Mouse (Mus musculus) forebrain, embryonic 13.5 days (tissue): ENCODE measurements at regions not wholly inside any gene's neighbourhood (a gene's known extent, or its start where the extent isn't known, plus 50 kb on each side); places are given as distances from the start of the nearest gene placed in this dataset.

Experiments used
- ATAC-seq: fragments of 200-750 bp; cut with Nextera tagmentation; 2 replicates; pipeline ENCODE4 v1.8.0; 2017
- H3K27ac ChIP-seq: fragments of 300-500 bp; sonication (generic); 2 replicates; pipeline ENCODE4 v1.5.1; 2015; ENCODE audit warnings: inconsistent platforms, mild to moderate bottlenecking, moderate library complexity
- H3K27me3 ChIP-seq: fragments of 300-500 bp; sonication (generic); 2 replicates; pipeline ENCODE4 v1.6.1; 2015; ENCODE audit warnings: mild to moderate bottlenecking, inconsistent platforms
- H3K36me3 ChIP-seq: fragments of 300-500 bp; sonication (generic); 2 replicates; pipeline ENCODE4 v1.6.1; 2015; ENCODE audit warnings: mild to moderate bottlenecking, inconsistent platforms; ENCODE audit not compliant: poor library complexity, severe bottlenecking
- H3K4me1 ChIP-seq: fragments of 300-500 bp; sonication (generic); 2 replicates; pipeline ENCODE4 v1.6.1; 2015; ENCODE audit warnings: inconsistent platforms
- H3K4me2 ChIP-seq: fragments of 300-500 bp; sonication (generic); 2 replicates; pipeline ENCODE4 v1.6.1; 2015; ENCODE audit warnings: inconsistent platforms, mild to moderate bottlenecking, moderate library complexity
- H3K4me3 ChIP-seq: fragments of 300-500 bp; sonication (generic); 2 replicates; pipeline ENCODE4 v1.5.1; 2015; ENCODE audit warnings: mild to moderate bottlenecking, inconsistent platforms
- H3K9ac ChIP-seq: fragments of 300-500 bp; sonication (generic); 2 replicates; pipeline ENCODE4 v1.6.1; 2015; ENCODE audit warnings: mild to moderate bottlenecking, inconsistent platforms
- H3K9me3 ChIP-seq: fragments of 300-500 bp; sonication (generic); replicated peaks from 2 replicates; pipeline ENCODE4 v1.6.1; 2016; ENCODE audit warnings: inconsistent platforms
- WGBS: fragments of 180-500 bp; shearing (Covaris S2); methylation state at CpG from one replicate; pipeline ENCODE4 v1.1.7; 2015; 5-methylcytosine and 5-hydroxymethylcytosine counted together

DNA sequence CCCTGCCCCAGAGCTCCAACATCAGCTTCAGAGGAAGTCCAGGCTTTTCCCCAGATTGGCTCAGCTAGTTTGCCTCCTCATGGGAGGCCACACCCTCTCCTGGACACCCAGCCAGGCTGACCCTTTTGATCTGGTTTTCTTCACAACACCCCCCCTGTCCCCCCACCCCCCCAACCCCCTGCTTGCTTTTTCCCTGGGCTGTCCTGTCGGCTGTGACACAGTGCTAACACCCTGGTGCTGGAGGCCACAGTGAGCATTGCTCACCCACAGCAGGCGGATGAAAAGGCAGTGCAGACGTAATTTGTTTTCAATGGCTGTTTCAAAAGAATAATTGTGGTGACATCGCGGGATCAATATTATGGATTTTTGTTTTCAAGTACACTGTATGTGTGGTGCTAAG lies 333.8 kb upstream of the Zfp507 start:
- Histone ChIP-seq H3K36me3 (no peaks in the 10 kb centered on the region), H3K4me2 (no peak overlapping the region), H3K9ac (no peak overlapping the region), H3K9me3 (no peaks in the 10 kb centered on the region), H3K4me1 (peaks cover 35% of the 10 kb centered on the region), H3K27ac (no peak overlapping the region), H3K27me3 (no peaks in the 10 kb centered on the region), H3K4me3 (no peak overlapping the region)
- 32% methylated on average over 5 of the region's 5 CpGs for WGBS
- ATAC-seq = no peak

GRCm38 (mm10) chr7:36134557-36134956 lies 331.8 kb upstream of the Zfp507 start:
- Histone ChIP-seq H3K4me1 (peaks cover 37% of the 10 kb centered on the region), H3K9me3 (no peaks in the 10 kb centered on the region), H3K36me3 (no peaks in the 10 kb centered on the region), H3K27me3 (no peaks in the 10 kb centered on the region), H3K4me2 (no peak overlapping the region), H3K27ac (no peak overlapping the region), H3K4me3 (no peak overlapping the region), H3K9ac (no peak overlapping the region)
- 54% methylated on average over 4 of the region's 4 CpGs for WGBS
- no peak for ATAC-seq

DNA sequence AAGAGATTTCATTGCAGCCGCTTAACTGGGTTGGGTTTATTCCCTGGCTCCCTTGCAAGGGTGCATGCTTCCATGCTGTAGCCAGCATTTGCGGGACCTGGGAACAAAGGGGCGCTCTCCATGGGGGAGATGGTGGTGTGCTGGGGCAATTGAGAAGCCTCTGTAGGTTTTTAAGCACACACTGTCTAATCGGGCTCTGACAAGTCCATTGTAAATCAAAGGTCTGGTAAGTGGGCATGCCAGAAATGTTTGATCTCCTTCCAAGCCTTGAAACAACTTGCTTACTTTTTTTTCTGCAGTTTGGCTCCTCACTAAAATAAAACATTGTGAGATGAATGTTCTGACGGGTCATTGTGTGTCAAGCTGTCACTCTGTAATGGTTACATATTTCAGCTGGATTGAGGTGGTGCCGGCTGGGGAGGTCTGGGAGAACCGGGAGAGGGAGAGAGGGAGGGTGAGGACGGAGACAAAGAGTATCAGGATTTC lies 330.9 kb upstream of the Zfp507 start:
- Histone ChIP-seq H3K9me3 (no peaks in the 10 kb centered on the region), H3K27ac (peak overlapping the region; percentile 37; the same call in 1 of the 2 replicates), H3K27me3 (no peaks in the 10 kb centered on the region), H3K4me3 (no peak overlapping the region), H3K4me1 (peaks cover 44% of the 10 kb centered on the region), H3K36me3 (no peaks in the 10 kb centered on the region), H3K4me2 (peak overlapping the region; percentile 25), H3K9ac (no peak overlapping the region)
- ATAC-seq = peak; percentile 89
- WGBS = 4% methylated on average over 8 of the region's 8 CpGs

DNA sequence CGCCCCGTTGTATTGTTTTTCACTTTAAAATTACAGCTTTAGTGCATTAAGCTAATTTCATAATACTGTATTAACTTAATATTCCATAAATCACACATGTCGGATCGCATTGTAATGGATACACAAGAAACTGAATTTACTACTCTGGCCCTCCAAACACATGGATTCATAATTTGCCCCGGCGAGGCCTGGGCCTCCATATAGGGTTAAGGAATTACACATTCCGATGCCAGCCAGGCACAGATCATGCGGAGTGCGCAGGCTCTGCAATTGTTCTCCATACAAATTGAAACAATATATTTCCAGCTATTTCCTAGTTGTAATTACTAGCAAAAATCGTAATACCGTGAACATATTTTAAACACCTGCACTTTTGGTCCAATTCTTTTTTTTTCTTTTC lies 330.2 kb upstream of the Zfp507 start:
- Histone ChIP-seq H3K4me3 (no peak overlapping the region), H3K4me2 (no peak overlapping the region), H3K27ac (no peak overlapping the region), H3K9me3 (no peaks in the 10 kb centered on the region), H3K4me1 (peaks cover 44% of the 10 kb centered on the region), H3K27me3 (no peaks in the 10 kb centered on the region), H3K36me3 (no peaks in the 10 kb centered on the region), H3K9ac (no peak overlapping the region)
- WGBS = 57% methylated on average over 11 of the region's 11 CpGs
- ATAC-seq = no peak

DNA sequence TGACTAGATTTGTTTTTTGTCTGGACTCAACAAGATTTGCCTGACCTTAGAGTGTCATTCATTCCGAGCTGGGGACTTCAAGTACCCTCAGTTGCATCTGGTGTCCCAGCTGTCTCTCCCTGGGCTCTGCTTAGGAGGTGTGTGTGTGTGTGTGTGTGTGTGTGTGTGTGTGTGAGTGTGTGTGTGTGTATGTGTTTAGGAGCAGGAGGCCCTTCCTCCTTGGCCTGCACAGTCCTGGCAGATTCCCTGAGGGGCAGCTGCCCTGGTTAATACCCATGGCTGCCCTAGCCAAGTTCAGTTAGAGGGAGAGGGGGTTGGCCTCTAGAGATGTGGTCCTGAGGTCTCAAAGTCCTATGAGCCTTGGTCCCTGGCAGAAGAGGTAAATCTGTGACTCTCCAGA lies 329.8 kb upstream of the Zfp507 start:
- Histone ChIP-seq H3K9me3 (no peaks in the 10 kb centered on the region), H3K36me3 (no peaks in the 10 kb centered on the region), H3K4me3 (no peak overlapping the region), H3K4me1 (peaks cover 44% of the 10 kb centered on the region), H3K4me2 (no peak overlapping the region), H3K27me3 (no peaks in the 10 kb centered on the region), H3K9ac (no peak overlapping the region), H3K27ac (no peak overlapping the region)
- ATAC-seq = peak; percentile 39; the same call in 1 of the 2 replicates
- 50% methylated on average over 1 of the region's 1 CpGs for WGBS

DNA sequence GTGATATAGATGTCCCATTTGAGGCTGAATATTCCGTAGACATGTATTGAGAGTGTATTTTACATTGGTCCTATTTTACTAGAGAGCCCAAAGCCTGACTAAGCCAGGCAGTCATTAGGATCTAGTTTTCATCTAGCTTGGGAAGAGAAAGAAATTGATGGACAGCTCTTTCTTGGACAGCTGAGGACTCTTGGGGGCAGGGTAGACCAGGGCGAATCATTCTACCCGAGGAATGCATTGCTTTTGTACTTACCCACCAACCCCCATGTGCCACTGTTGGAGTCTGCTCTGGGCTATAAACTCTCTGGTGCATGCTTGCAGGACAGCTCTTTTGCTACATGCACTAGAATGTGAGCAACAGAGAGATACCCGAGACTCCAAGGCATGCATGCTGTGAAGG lies 294.3 kb upstream of the Zfp507 start:
- no peaks in the 10 kb centered on the region for H3K4me1 ChIP-seq
- H3K9me3 ChIP-seq = 0 out of 2 replicates have a peak, but pooled peaks cover 2% of the 10 kb centered on the region
- H3K4me2 ChIP-seq = no peak overlapping the region
- WGBS = 81% methylated on average over 4 of the region's 4 CpGs
- ATAC-seq = no peak
- H3K27ac ChIP-seq = no peak overlapping the region
- H3K4me3 ChIP-seq = no peak overlapping the region
- no peaks in the 10 kb centered on the region for H3K27me3 ChIP-seq
- no peak overlapping the region for H3K9ac ChIP-seq
- no peaks in the 10 kb centered on the region for H3K36me3 ChIP-seq

- Histone ChIP-seq H3K4me1 (no peaks in the 10 kb centered on the region), H3K27me3 (no peaks in the 10 kb centered on the region), H3K4me2 (no peak overlapping the region), H3K9me3 (0 out of 2 replicates have a peak, but pooled peaks cover 2% of the 10 kb centered on the region), H3K27ac (no peak overlapping the region), H3K9ac (no peak overlapping the region), H3K36me3 (no peaks in the 10 kb centered on the region), H3K4me3 (no peak overlapping the region)
- WGBS = 82% methylated on average over 20 of the region's 20 CpGs
- no peak for ATAC-seq
Observed at GRCm38 (mm10) chr7:36095258-36096130, 292.7 kb upstream of the Zfp507 start.

DNA sequence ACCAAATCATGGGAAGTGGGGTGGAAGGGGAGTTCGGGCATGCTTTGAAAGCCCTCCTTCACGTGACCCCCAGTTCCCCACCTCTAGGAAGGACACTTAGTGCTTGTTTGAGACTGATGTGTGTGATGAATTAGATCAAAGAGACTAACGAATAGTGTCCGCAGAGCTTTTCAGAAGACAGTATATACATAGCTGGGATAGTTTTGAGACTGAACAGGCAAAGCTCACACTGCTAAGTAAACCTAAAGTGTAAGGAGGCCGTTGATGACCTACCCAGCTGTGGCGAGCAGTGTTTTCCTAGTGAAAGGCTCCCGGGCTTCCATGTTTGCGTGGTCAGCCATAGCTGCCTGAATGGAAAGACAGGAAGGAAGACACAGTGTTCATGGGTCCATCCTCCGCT lies 288.3 kb upstream of the Zfp507 start:
- WGBS = 81% methylated on average over 9 of the region's 9 CpGs
- Histone ChIP-seq H3K9ac (no peak overlapping the region), H3K36me3 (no peaks in the 10 kb centered on the region), H3K4me1 (no peaks in the 10 kb centered on the region), H3K4me3 (no peak overlapping the region), H3K27ac (no peak overlapping the region), H3K27me3 (no peaks in the 10 kb centered on the region; the same call in 1 of the 2 replicates), H3K4me2 (no peak overlapping the region), H3K9me3 (0 out of 2 replicates have a peak, but pooled peaks cover 2% of the 10 kb centered on the region)
- ATAC-seq = no peak

DNA sequence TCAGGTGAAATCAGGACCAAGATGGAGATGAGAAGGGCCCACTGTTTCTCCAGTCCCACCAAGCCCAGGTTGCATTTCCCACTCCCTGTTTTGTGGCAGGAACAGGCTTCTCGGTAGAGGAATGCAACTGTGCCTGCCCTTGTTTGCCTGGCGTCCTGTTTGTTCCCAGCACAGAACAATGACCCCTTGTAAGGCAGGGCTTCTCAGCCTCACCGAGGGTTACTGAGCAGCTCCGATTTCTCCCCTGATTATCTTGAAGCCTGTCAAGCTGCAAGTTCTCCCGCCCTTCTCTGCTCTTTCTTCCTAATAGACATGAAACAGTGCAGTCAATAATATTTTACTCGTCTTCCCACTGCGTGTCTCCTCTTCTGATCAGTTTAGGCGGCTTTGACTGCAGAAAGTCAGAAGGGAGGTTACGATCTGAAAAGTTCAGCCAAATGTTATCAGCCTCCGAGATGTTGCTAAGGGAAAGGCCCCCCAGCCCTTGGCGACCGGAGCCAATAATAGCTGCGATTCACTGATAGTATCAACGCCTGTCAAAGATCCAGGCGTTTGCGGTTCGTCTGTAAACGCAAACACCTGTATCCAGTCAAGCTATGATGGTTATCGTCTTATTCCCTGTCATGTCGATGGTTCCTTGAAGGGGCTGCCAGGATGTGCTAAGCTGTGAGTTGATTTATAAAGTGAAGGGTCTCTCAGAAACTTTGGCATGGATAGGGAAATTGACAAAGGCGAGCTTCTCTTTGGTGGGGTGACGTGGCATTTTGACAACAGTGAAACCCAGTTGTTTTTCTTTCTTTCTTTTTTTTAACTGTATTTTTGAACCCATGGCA lies 287.7 kb upstream of the Zfp507 start:
- no peaks in the 10 kb centered on the region for H3K36me3 ChIP-seq
- H3K9me3 ChIP-seq = 0 out of 2 replicates have a peak, but pooled peaks cover 2% of the 10 kb centered on the region
- H3K9ac ChIP-seq = no peak overlapping the region
- no peak overlapping the region for H3K4me2 ChIP-seq
- WGBS = 67% methylated on average over 22 of the region's 22 CpGs
- ATAC-seq = no peak
- H3K27ac ChIP-seq = no peak overlapping the region
- H3K4me1 ChIP-seq = no peaks in the 10 kb centered on the region
- peaks cover under 1% of the 10 kb centered on the region; the same call in 1 of the 2 replicates for H3K27me3 ChIP-seq
- no peak overlapping the region for H3K4me3 ChIP-seq

DNA sequence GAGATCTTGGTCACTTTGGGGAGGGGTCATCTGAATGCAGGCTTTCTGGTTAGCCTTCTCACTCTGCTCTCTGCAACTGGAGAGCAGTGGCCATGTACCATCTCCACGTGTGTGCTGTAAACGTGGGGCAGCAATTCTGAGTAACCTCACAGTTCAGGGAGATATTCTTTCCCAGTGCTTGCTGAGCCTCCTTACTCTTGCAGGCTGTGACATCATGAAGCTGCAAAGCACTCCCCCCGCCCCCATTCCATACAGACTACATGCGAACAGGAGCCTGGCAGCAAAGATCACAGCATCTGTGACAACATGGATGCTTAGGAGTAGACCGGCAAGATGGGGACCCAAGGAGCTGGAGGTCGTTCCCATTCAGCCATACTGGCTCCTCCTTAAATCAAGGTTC lies 284.8 kb upstream of the Zfp507 start:
- WGBS = 85% methylated on average over 6 of the region's 6 CpGs
- Histone ChIP-seq H3K4me1 (no peaks in the 10 kb centered on the region), H3K9me3 (no peaks in the 10 kb centered on the region), H3K4me3 (no peak overlapping the region), H3K9ac (no peak overlapping the region), H3K27ac (no peak overlapping the region), H3K4me2 (no peak overlapping the region), H3K36me3 (no peaks in the 10 kb centered on the region), H3K27me3 (peaks cover 11% of the 10 kb centered on the region)
- ATAC-seq = no peak

DNA sequence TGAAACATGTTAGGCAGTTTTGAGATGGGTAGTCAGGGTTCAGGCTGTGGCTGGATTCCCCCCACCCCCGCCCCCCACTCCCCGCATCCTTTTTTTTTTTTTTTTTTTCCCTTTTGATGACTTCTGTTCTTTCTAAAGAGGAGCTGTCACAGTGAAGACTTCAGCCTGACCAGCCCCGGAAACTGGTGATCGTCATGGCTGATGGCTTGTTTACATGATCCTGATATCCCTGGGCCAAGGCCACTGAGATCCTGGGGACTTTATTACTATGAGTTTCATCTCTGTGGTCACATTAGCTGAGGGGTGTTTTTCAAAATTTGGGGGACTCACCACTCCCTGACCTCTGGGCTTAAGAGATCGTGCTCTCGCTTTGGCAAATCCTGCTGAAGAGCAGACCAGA lies 275.9 kb upstream of the Zfp507 start:
- 59% methylated on average over 5 of the region's 6 CpGs for WGBS
- Histone ChIP-seq H3K4me1 (peaks cover 33% of the 10 kb centered on the region), H3K9ac (no peak overlapping the region)

GRCm38 (mm10) chr7:36078089-36078654 lies 275.4 kb upstream of the Zfp507 start:
- Histone ChIP-seq H3K27ac (no peak overlapping the region), H3K9me3 (no peaks in the 10 kb centered on the region), H3K4me3 (no peak overlapping the region), H3K27me3 (peaks cover 47% of the 10 kb centered on the region), H3K36me3 (no peaks in the 10 kb centered on the region), H3K4me2 (peak overlapping the region; percentile 7; the same call in 1 of the 2 replicates), H3K4me1 (peaks cover 33% of the 10 kb centered on the region), H3K9ac (no peak overlapping the region)
- 22% methylated on average over 11 of the region's 11 CpGs for WGBS
- peak; percentile 68; the same call in 1 of the 2 replicates for ATAC-seq

More for the DNA sequence above, 275.9 kb upstream of the Zfp507 start:
- Histone ChIP-seq H3K9me3 (no peaks in the 10 kb centered on the region), H3K36me3 (no peaks in the 10 kb centered on the region), H3K27me3 (peaks cover 46% of the 10 kb centered on the region), H3K4me2 (peak overlapping the region; percentile 7; the same call in 1 of the 2 replicates), H3K27ac (no peak overlapping the region), H3K4me3 (no peak overlapping the region)
- ATAC-seq = no peak; the same call in 1 of the 2 replicates
